8 mouse cellular contexts compared by ENCODE assay signal in the genomic region with DNA sequence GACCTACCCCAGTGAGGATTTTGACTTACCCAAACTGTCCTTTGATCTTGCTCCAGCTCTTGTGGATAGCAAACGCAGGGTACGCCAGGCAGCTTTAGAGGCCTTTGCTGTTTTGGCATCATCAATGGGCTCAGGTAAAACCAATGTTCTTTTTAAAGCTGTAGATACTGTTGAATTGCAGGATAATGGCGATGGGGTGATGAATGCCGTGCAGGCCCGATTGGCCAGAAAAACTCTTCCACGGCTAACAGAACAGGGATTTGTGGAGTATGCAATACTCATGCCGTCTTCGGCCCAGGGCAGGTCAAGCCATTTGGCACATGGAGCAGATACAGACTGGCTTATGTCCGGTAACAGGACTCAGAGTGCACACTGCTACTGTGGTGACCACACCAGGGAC. TPM values are rescaled to one million over a fixed set of nuclear protein-coding genes. Genes with fewer than 3 reads are reported as not detected.
DNase-seq lines count a peak whose midpoint lies in the region; ATAC-seq lines count a peak whose summit lies in the region.

No protein-coding gene starts in this region.

- peak overlapping the region; percentile 76 for H3K9ac ChIP-seq in embryonic facial prominence, embryonic 14.5 days (ENCODE audit: low read depth, low read length)
- H3K9ac ChIP-seq in hindbrain, embryonic 14.5 days = peak overlapping the region; percentile 86
- peak overlapping the region; percentile 92 for H3K9ac ChIP-seq in liver, embryonic 11.5 days (ENCODE audit: low read depth, low read length)
- peak overlapping the region; percentile 89 for H3K9ac ChIP-seq in neural tube, embryonic 13.5 days

- H3K36me3 ChIP-seq in embryonic facial prominence, embryonic 14.5 days (ENCODE audit: control insufficient read depth, insufficient read depth, low read length) = peaks cover 10% of the 10 kb centered on the region; the same call in 1 of the 2 replicates
- peaks cover 5% of the 10 kb centered on the region; the same call in 1 of the 2 replicates for H3K36me3 ChIP-seq in hindbrain, embryonic 14.5 days (replicated peaks; ENCODE audit: control insufficient read depth, insufficient read depth)
- no peaks in the 10 kb centered on the region for H3K36me3 ChIP-seq in liver, embryonic 11.5 days (ENCODE audit: control insufficient read depth, insufficient read depth, low read length)
- H3K36me3 ChIP-seq in neural tube, embryonic 13.5 days = 0 out of 2 replicates have a peak, but pooled peaks cover 3% of the 10 kb centered on the region

- peak overlapping the region; percentile 89 for H3K4me2 ChIP-seq in embryonic facial prominence, embryonic 14.5 days (ENCODE audit: low read depth, low read length)
- H3K4me2 ChIP-seq in hindbrain, embryonic 14.5 days (replicated peaks) = peak overlapping the region; percentile 98
- peak overlapping the region; percentile 99 for H3K4me2 ChIP-seq in liver, embryonic 11.5 days
- peak overlapping the region; percentile 99 for H3K4me2 ChIP-seq in neural tube, embryonic 13.5 days

- DNase-seq in adrenal gland, adult 2 months = peak; percentile 55
- no peak for DNase-seq in adrenal gland, postnatal 4 days (ENCODE audit: low spot score in 2 of 2)
- peak; percentile 4 for DNase-seq in ES-CJ7 (ENCODE audit: low read depth, low spot score)
- DNase-seq in embryonic facial prominence, embryonic 14.5 days (ENCODE audit: low spot score) = no peak
- DNase-seq in hindbrain, embryonic 14.5 days (ENCODE audit: low spot score) = no peak
- peak; percentile 37 for DNase-seq in liver, embryonic 11.5 days (ENCODE audit: low spot score)
- DNase-seq in natural killer cell, adult 2 months (ENCODE audit: low spot score in 2 of 2) = no peak

- no peaks in the 10 kb centered on the region for H3K27me3 ChIP-seq in embryonic facial prominence, embryonic 14.5 days (replicated peaks; ENCODE audit: control insufficient read depth, insufficient read depth, low read length)
- H3K27me3 ChIP-seq in hindbrain, embryonic 14.5 days (ENCODE audit: control insufficient read depth, insufficient read depth, low read length) = no peaks in the 10 kb centered on the region
- no peaks in the 10 kb centered on the region for H3K27me3 ChIP-seq in liver, embryonic 11.5 days (replicated peaks; ENCODE audit: control insufficient read depth, insufficient read depth, low read length)
- H3K27me3 ChIP-seq in neural tube, embryonic 13.5 days = no peaks in the 10 kb centered on the region

- peak overlapping the region; percentile 69 for H3K4me3 ChIP-seq in embryonic facial prominence, embryonic 14.5 days (ENCODE audit: low read depth, low read length)
- peak overlapping the region; percentile 88 for H3K4me3 ChIP-seq in hindbrain, embryonic 14.5 days (replicated peaks; ENCODE audit: low read length)
- H3K4me3 ChIP-seq in liver, embryonic 11.5 days (ENCODE audit: low read depth, low read length) = peak overlapping the region; percentile 94
- peak overlapping the region; percentile 85 for H3K4me3 ChIP-seq in neural tube, embryonic 13.5 days

- H3K9me3 ChIP-seq in embryonic facial prominence, embryonic 14.5 days (ENCODE audit: control insufficient read depth, low read length) = no peaks in the 10 kb centered on the region
- H3K9me3 ChIP-seq in hindbrain, embryonic 14.5 days (ENCODE audit: control insufficient read depth, low read length) = no peaks in the 10 kb centered on the region
- H3K9me3 ChIP-seq in liver, embryonic 11.5 days (ENCODE audit: control insufficient read depth, low read length) = no peaks in the 10 kb centered on the region
- H3K9me3 ChIP-seq in neural tube, embryonic 13.5 days = no peaks in the 10 kb centered on the region

- peaks cover 24% of the 10 kb centered on the region for H3K4me1 ChIP-seq in embryonic facial prominence, embryonic 14.5 days (ENCODE audit: control insufficient read depth, insufficient read depth, low read length)
- H3K4me1 ChIP-seq in hindbrain, embryonic 14.5 days (replicated peaks; ENCODE audit: control insufficient read depth, insufficient read depth, low read length) = peaks cover 58% of the 10 kb centered on the region
- H3K4me1 ChIP-seq in liver, embryonic 11.5 days (replicated peaks; ENCODE audit: control insufficient read depth, insufficient read depth, low read length) = peaks cover 19% of the 10 kb centered on the region
- peaks cover 75% of the 10 kb centered on the region for H3K4me1 ChIP-seq in neural tube, embryonic 13.5 days (replicated peaks)

- no peak for ATAC-seq in embryonic facial prominence, embryonic 14.5 days (ENCODE audit: low read depth)
- ATAC-seq in hindbrain, embryonic 14.5 days (ENCODE audit: low FRiP score) = no peak
- no peak for ATAC-seq in liver, embryonic 11.5 days (replicated peaks; ENCODE audit: low FRiP score)
- no peak for ATAC-seq in neural tube, embryonic 13.5 days (ENCODE audit: low read depth)

- no peak overlapping the region for H3K27ac ChIP-seq in embryonic facial prominence, embryonic 14.5 days (replicated peaks; ENCODE audit: low read depth, low read length)
- no peak overlapping the region for H3K27ac ChIP-seq in hindbrain, embryonic 14.5 days
- H3K27ac ChIP-seq in liver, embryonic 11.5 days (ENCODE audit: low read depth, low read length) = no peak overlapping the region
- H3K27ac ChIP-seq in neural tube, embryonic 13.5 days (replicated peaks) = no peak overlapping the region

- 0% methylated on average over 9 of the region's 9 CpGs for WGBS in embryonic facial prominence, embryonic 14.5 days
- under 1% methylated on average over 9 of the region's 9 CpGs for WGBS in hindbrain, embryonic 14.5 days
- under 1% methylated on average over 9 of the region's 9 CpGs for WGBS in liver, embryonic 11.5 days
- WGBS in neural tube, embryonic 13.5 days = under 1% methylated on average over 9 of the region's 9 CpGs

RNA-seq across cellular contexts. Expression of gene Togaram1, which starts 1.9 kb away (rescaled TPM):
- total RNA-seq in adrenal gland, adult 2 months (2021) = 10 to 100 TPM; 29.1 to 44.7 TPM
- polyA plus RNA-seq in adrenal gland, adult 2 months (2012; rRNA removed) = 4.3 and 5.8 TPM in 2 replicates
- total RNA-seq in adrenal gland, postnatal 4 days (2021) = 10 to 100 TPM; 33.2 to 34.1 TPM
- 26.3 and 28.6 TPM in 2 replicates for polyA plus RNA-seq in embryonic facial prominence, embryonic 14.5 days (2014; fragmentation: Nextera tagmentation; extraction: Ambion mirVana)
- polyA plus RNA-seq in hindbrain, embryonic 14.5 days (2014; fragmentation: Nextera tagmentation; extraction: Ambion mirVana) = 25.1 and 26.4 TPM in 2 replicates
- 23.9 and 24.7 TPM in 2 replicates for polyA plus RNA-seq in liver, embryonic 11.5 days (2014; fragmentation: Nextera tagmentation; extraction: Ambion mirVana)
- 21.7 and 23.2 TPM in 2 replicates for polyA plus RNA-seq in neural tube, embryonic 13.5 days (2015; fragmentation: Nextera tagmentation; extraction: Ambion mirVana)

RNA-seq across cellular contexts. Expression of gene Klhl28, which starts 2.1 kb away (rescaled TPM):
- total RNA-seq in adrenal gland, adult 2 months (2021) = 10 to 100 TPM; 10.3 to 11.8 TPM
- polyA plus RNA-seq in adrenal gland, adult 2 months (2012; rRNA removed) = 0.90 and 1.6 TPM in 2 replicates
- 10 to 100 TPM; 12.2 to 16.3 TPM for total RNA-seq in adrenal gland, postnatal 4 days (2021)
- 16.7 and 18.8 TPM in 2 replicates for polyA plus RNA-seq in embryonic facial prominence, embryonic 14.5 days (2014; fragmentation: Nextera tagmentation; extraction: Ambion mirVana)
- 33.1 and 33.8 TPM in 2 replicates for polyA plus RNA-seq in hindbrain, embryonic 14.5 days (2014; fragmentation: Nextera tagmentation; extraction: Ambion mirVana)
- 7.7 and 8.2 TPM in 2 replicates for polyA plus RNA-seq in liver, embryonic 11.5 days (2014; fragmentation: Nextera tagmentation; extraction: Ambion mirVana)
- polyA plus RNA-seq in neural tube, embryonic 13.5 days (2015; fragmentation: Nextera tagmentation; extraction: Ambion mirVana) = 22.5 and 24.1 TPM in 2 replicates

RNA-seq across cellular contexts. Expression of gene Gm527, which starts 49.8 kb away (rescaled TPM):
- total RNA-seq in adrenal gland, adult 2 months (2021) = 1 to 10 TPM; 4.6 to 6.0 TPM
- polyA plus RNA-seq in adrenal gland, adult 2 months (2012; rRNA removed) = 0.08 TPM in 1 of 2 replicates, not detected in the other
- total RNA-seq in adrenal gland, postnatal 4 days (2021) = 10 to 100 TPM in 1 of 2 experiments, 1 to 10 TPM in 1; 8.7 to 10.3 TPM
- polyA plus RNA-seq in embryonic facial prominence, embryonic 14.5 days (2014; fragmentation: Nextera tagmentation; extraction: Ambion mirVana) = 4.0 and 5.3 TPM in 2 replicates
- 3.7 and 5.3 TPM in 2 replicates for polyA plus RNA-seq in hindbrain, embryonic 14.5 days (2014; fragmentation: Nextera tagmentation; extraction: Ambion mirVana)
- 0.81 and 0.97 TPM in 2 replicates for polyA plus RNA-seq in liver, embryonic 11.5 days (2014; fragmentation: Nextera tagmentation; extraction: Ambion mirVana)
- polyA plus RNA-seq in neural tube, embryonic 13.5 days (2015; fragmentation: Nextera tagmentation; extraction: Ambion mirVana) = 2.7 and 4.3 TPM in 2 replicates

Comparison
In these comparisons a context has a peak if more than half of its experiments do, and no peak if none do; other contexts are left out.
1. DNase-seq: peak in adrenal gland, adult 2 months (single experiment), ES-CJ7 (single experiment) and liver, embryonic 11.5 days (single experiment); none in adrenal gland, postnatal 4 days (0 of 2), embryonic facial prominence, embryonic 14.5 days (single experiment), hindbrain, embryonic 14.5 days (single experiment) and natural killer cell, adult 2 months (0 of 2).
2. Peak in every context shown above with its lines, with median percentiles within 50 percentile points of each other: H3K4me2 ChIP-seq, H3K4me3 ChIP-seq and H3K9ac ChIP-seq.